Mouse (Mus musculus): ENCODE results near the gene Eif4g3.

The Eif4g3 gene

DNA sequence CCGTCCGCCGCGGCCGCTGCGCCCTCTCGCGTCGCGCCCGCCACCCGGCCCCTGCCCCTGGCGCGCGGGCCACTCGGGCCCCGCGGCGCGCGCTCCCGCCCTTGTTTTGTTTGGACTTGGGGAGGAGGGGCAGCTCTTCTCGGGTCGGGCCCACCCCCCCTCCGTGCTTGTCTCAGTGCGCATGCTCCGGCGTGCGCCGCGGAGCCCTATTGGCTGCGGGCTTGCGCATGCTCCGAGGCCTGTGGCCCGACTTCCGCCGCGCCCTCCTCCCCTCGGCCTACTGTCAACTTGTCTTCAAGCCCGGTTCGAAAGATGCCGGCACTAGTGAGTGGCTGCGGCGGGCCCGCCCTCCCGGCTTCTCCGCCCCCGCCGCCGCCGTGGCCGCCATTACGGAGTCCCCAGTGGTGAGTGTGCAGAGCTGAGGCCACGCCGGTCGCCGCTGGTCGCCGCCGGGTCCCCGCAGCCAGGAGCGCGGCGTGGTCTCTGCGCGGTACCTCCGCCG is 224.1 kb downstream of the Eif4g3 start:
- DNase-seq (ENCODE audit: low read depth in 2 of 2, low spot score in 2 of 2): peak; percentile 97 to 98

GRCm38 (mm10) chr4:138217441-138217840 is 224.6 kb downstream of the Eif4g3 start:
- no peak for DNase-seq (ENCODE audit: low read depth in 2 of 2, low spot score in 2 of 2)

DNA sequence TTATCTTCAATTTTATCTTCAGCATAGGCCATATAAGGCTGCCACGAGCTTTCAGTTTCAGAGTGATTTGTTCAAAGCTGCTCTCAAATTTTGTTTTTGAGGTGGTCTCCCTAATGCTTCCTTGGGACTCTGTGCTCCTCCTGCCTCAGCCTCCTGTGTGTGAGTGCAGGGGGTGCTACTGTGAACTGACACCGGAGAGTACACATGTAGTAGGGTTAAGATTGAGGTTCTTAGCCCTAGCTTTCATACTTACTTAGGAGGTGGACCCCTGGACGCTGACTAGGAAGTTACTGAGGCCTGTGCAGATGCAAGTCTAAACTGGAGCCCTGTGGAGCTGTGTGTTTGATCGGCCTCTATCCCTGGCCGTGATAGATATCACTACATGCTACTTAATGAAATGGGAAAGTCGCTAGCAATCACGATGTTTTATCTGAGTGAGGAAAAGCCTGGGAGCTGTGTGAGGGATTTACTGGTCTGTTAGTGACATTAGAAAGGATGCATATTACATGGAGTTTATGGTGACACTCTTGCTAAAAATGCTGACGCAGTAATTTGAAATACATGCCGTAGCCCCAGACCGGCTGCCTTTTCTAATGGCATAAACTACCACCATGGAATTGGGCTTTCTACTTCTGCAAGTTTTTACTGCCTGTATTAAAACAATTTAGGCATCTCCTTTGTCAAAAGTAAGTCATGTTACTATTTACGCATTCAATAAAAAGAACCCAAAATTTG is 225.3 kb downstream of the Eif4g3 start:
- no peak for DNase-seq (ENCODE audit: low read depth in 2 of 2, low spot score in 2 of 2)

GRCm38 (mm10) chr4:138219331-138219730 is 226.5 kb downstream of the Eif4g3 start:
- no peak for DNase-seq (ENCODE audit: low read depth in 2 of 2, low spot score in 2 of 2)

DNA sequence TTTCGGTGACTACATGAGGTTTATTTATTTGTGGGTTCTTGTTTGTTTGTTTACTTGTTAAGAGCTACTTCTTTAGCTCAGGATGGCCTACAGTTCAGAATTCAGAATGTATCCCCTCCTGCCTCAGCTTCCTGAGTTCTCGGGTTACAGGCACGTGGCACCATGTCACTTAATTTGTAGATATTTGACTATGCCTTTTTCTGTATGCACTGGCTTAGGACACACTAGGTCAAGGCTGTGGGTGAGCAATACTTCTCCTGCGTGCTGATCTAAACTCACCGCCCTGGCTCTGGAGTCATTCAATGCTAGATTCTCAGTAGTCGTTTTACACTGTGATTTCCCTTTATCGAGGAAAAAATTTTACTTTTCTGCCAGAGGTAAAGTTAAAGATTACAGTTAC is 227.9 kb downstream of the Eif4g3 start:
- DNase-seq (ENCODE audit: low read depth in 2 of 2, low spot score in 2 of 2): no peak

DNA sequence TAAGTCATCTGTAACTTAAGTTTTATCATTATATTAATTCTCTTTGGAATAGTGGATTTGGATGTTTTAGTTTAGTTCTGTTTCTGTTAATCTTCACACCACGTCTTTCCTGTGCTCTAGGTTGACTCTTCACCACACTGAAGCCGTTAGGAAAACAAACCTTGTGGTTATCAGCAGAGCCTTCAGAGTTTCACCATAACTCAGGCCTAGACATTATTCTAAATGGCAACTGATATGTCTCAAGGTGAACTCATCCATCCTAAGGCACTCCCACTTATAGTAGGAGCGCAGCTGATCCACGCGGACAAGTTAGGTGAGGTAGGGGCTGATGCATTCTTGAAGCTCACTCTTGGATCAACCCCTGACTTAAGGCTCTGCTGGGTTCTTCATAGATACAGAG is 228.6 kb downstream of the Eif4g3 start:
- no peak for DNase-seq (ENCODE audit: low read depth in 2 of 2, low spot score in 2 of 2)

DNA sequence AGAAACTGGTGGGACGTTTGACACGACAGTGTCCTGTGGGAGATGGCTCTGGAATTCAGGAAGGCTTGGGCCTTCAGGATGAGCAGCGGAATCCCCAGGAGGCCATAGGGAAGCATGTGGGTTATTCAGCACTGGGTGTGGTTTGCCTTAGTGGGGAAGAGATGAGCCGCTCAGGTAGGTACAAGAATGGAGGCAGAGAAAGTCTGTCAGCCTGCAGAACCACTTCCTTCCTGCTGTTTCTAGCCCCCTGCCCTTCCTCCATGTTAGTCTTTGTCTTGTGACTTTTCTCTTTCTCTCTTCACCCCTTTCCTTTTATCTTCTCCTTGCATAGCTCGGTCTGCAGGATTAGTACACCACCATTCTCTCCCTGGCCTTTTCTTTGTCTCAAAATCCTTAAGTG is 229.6 kb downstream of the Eif4g3 start:
- no peak for DNase-seq (ENCODE audit: low read depth in 2 of 2, low spot score in 2 of 2)

GRCm38 (mm10) chr4:138223623-138224022 is 230.8 kb downstream of the Eif4g3 start:
- DNase-seq (ENCODE audit: low read depth in 2 of 2, low spot score in 2 of 2): no peak

- no peak for DNase-seq (ENCODE audit: low read depth in 2 of 2, low spot score in 2 of 2)
Observed at GRCm38 (mm10) chr4:138246756-138247665, 254.2 kb downstream of the Eif4g3 start.

- DNase-seq (ENCODE audit: low read depth in 2 of 2, low spot score in 2 of 2): peak; percentile 49 to 56
Observed at GRCm38 (mm10) chr4:138250088-138250960, 257.5 kb downstream of the Eif4g3 start, which contains the start of the genes Sh2d5 and Kif17. Sh2d5 (plus strand) TSS chr4:138250403. Kif17 (plus strand) TSS chr4:138250435.

GRCm38 (mm10) chr4:138251819-138252218 is 259.0 kb downstream of the Eif4g3 start:
- DNase-seq (ENCODE audit: low read depth in 2 of 2, low spot score in 2 of 2): no peak

- no peak for DNase-seq (ENCODE audit: low read depth in 2 of 2, low spot score in 2 of 2)
Observed at GRCm38 (mm10) chr4:138252231-138252630, 259.4 kb downstream of the Eif4g3 start.

GRCm38 (mm10) chr4:138257116-138257687 is 264.4 kb downstream of the Eif4g3 start:
- peak in 1 of 2 experiments; percentile 12 for DNase-seq (ENCODE audit: low read depth in 2 of 2, low spot score in 2 of 2)

Data from CD8-positive naive resting alpha-beta T cell, adult 2 months (primary cell).